Comparison of ENCODE assay signal across 13 mouse cellular contexts in genomic region chr2:27318606-27319005, GRCm38 (mm10).
A peak's percentile ranks its signal among the peaks of the same experiment; 100 is the strongest.
DNase-seq lines count a peak whose midpoint lies in the region; ATAC-seq and TF ChIP-seq lines count a peak whose summit lies in the region.
"Had no signal": no experiment of that assay in that cellular context is flagged by ENCODE, and none has a peak within 500 bp of the region (broad histone marks: within the 10 kb centered on the region; RNA-seq: fewer than 3 reads in every experiment).

No protein-coding gene starts in this region.

- DNase-seq in adrenal gland, postnatal 10 days, result peak; percentile 34
- peak; percentile 95 for DNase-seq in kidney, adult 2 months
- no peak for DNase-seq in lung, postnatal 0 days (ENCODE audit: low spot score)
- no peak for DNase-seq in adipocyte (ENCODE audit: low spot score)
- DNase-seq: gastrocnemius, postnatal 14 days; liver; right cerebral cortex, postnatal 14 days had no signal

- peaks cover 3% of the 10 kb centered on the region for H3K79me2 ChIP-seq in myocyte (ENCODE audit: control insufficient read depth, insufficient read depth)

- TF ChIP-seq POLR2A in kidney, adult 2 months (IDR thresholded peaks at IDR 0.05; ENCODE audit: low read depth, low read length), result no peak
- no peak for TF ChIP-seq POLR2A in myocyte (IDR thresholded peaks at IDR 0.05; ENCODE audit: insufficient read length, low read depth)

- 0 out of 2 replicates have a peak overlapping the region, but pooled peaks have one; percentile 14 for H3K27ac ChIP-seq in midbrain, embryonic 13.5 days
- H3K27ac ChIP-seq in midbrain, embryonic 16.5 days (ENCODE audit: low read length), result no peak overlapping the region
- H3K27ac ChIP-seq in kidney, adult 2 months (ENCODE audit: insufficient read depth, low read depth, low read length), result peak overlapping the region; percentile 70
- H3K27ac ChIP-seq in forebrain, embryonic 13.5 days, result no peak overlapping the region
- H3K27ac ChIP-seq in lung, postnatal 0 days (ENCODE audit: low read length), result no peak overlapping the region
- H3K27ac ChIP-seq: heart, embryonic 13.5 days had no signal

- WGBS in midbrain, embryonic 13.5 days, result 53% methylated on average over 4 of the region's 4 CpGs
- WGBS in midbrain, embryonic 16.5 days, result 44% methylated on average over 4 of the region's 4 CpGs
- WGBS in kidney, adult 2 months, result 32% methylated on average over 4 of the region's 4 CpGs
- WGBS in forebrain, embryonic 13.5 days, result 57% methylated on average over 4 of the region's 4 CpGs
- 67% methylated on average over 4 of the region's 4 CpGs for WGBS in lung, postnatal 0 days

- no peak overlapping the region for H3K9ac ChIP-seq in midbrain, embryonic 13.5 days (replicated peaks)
- no peak overlapping the region for H3K9ac ChIP-seq in midbrain, embryonic 16.5 days (ENCODE audit: low read depth, low read length)
- H3K9ac ChIP-seq in forebrain, embryonic 13.5 days, result no peak overlapping the region
- H3K9ac ChIP-seq in lung, postnatal 0 days (replicated peaks; ENCODE audit: low read depth), result no peak overlapping the region
- H3K9ac ChIP-seq: heart, embryonic 13.5 days had no signal

- H3ac ChIP-seq in myocyte (ENCODE audit: control insufficient read depth, insufficient read length), result no peak overlapping the region

- no peak overlapping the region for H3K4me3 ChIP-seq in midbrain, embryonic 13.5 days (replicated peaks)
- no peak overlapping the region for H3K4me3 ChIP-seq in midbrain, embryonic 16.5 days (ENCODE audit: low read depth, low read length)
- no peak overlapping the region for H3K4me3 ChIP-seq in kidney, adult 2 months (ENCODE audit: insufficient read depth, low read depth, low read length)
- no peak overlapping the region for H3K4me3 ChIP-seq in myocyte
- H3K4me3 ChIP-seq in forebrain, embryonic 13.5 days, result no peak overlapping the region
- H3K4me3 ChIP-seq in lung, postnatal 0 days (ENCODE audit: low read depth, low read length), result no peak overlapping the region
- H3K4me3 ChIP-seq: heart, embryonic 13.5 days had no signal

- TF ChIP-seq EP300 in lung, postnatal 0 days (IDR thresholded peaks at IDR 0.05), result no peak

- no peak for ATAC-seq in midbrain, embryonic 13.5 days
- no peak for ATAC-seq in midbrain, embryonic 16.5 days
- ATAC-seq in forebrain, embryonic 13.5 days, result no peak
- ATAC-seq in lung, postnatal 0 days, result no peak
- ATAC-seq: inflammation-experienced regulatory T-cells, adult 6 months had no signal

- no peak for TF ChIP-seq CTCF in kidney, adult 2 months (conservative IDR thresholded peaks at IDR 0.05; ENCODE audit: insufficient read depth, insufficient read length, low read depth, low read length)
- no peak for TF ChIP-seq CTCF in lung, postnatal 0 days (IDR thresholded peaks at IDR 0.05)

- H3K36me3 ChIP-seq in midbrain, embryonic 13.5 days, result 0 out of 2 replicates have a peak, but pooled peaks cover 3% of the 10 kb centered on the region
- H3K36me3 ChIP-seq in midbrain, embryonic 16.5 days (ENCODE audit: control insufficient read depth, insufficient read depth, low read length), result no peaks in the 10 kb centered on the region
- no peaks in the 10 kb centered on the region for H3K36me3 ChIP-seq in kidney, adult 2 months (ENCODE audit: control insufficient read depth, insufficient read depth, low read length)
- H3K36me3 ChIP-seq in myocyte (ENCODE audit: control insufficient read depth, insufficient read depth), result no peaks in the 10 kb centered on the region
- H3K36me3 ChIP-seq in forebrain, embryonic 13.5 days (ENCODE audit: poor library complexity, severe bottlenecking), result no peaks in the 10 kb centered on the region
- H3K36me3 ChIP-seq in lung, postnatal 0 days (ENCODE audit: insufficient read depth, low read length), result no peaks in the 10 kb centered on the region
- H3K36me3 ChIP-seq: heart, embryonic 13.5 days had no signal

- H3K9me3 ChIP-seq in midbrain, embryonic 13.5 days, result no peaks in the 10 kb centered on the region
- H3K9me3 ChIP-seq in midbrain, embryonic 16.5 days (replicated peaks; ENCODE audit: control insufficient read depth, low read length, poor library complexity, severe bottlenecking), result no peaks in the 10 kb centered on the region
- H3K9me3 ChIP-seq in forebrain, embryonic 13.5 days (replicated peaks), result no peaks in the 10 kb centered on the region
- no peaks in the 10 kb centered on the region for H3K9me3 ChIP-seq in lung, postnatal 0 days (ENCODE audit: low read length)
- H3K9me3 ChIP-seq: heart, embryonic 13.5 days had no signal

- H3K4me1 ChIP-seq in midbrain, embryonic 13.5 days (replicated peaks), result peaks cover 75% of the 10 kb centered on the region
- H3K4me1 ChIP-seq in midbrain, embryonic 16.5 days (ENCODE audit: control insufficient read depth, insufficient read depth, low read length), result peaks cover 15% of the 10 kb centered on the region; the same call in 1 of the 2 replicates
- H3K4me1 ChIP-seq in kidney, adult 2 months (ENCODE audit: control insufficient read depth, insufficient read depth, low read length), result peaks cover 24% of the 10 kb centered on the region
- H3K4me1 ChIP-seq in forebrain, embryonic 13.5 days, result peaks cover 44% of the 10 kb centered on the region
- H3K4me1 ChIP-seq in lung, postnatal 0 days (ENCODE audit: insufficient read depth, low read depth, low read length), result peaks cover 2% of the 10 kb centered on the region; the same call in 1 of the 2 replicates

- no peak overlapping the region for H3K4me2 ChIP-seq in midbrain, embryonic 13.5 days (replicated peaks)
- H3K4me2 ChIP-seq in midbrain, embryonic 16.5 days (ENCODE audit: low read length), result no peak overlapping the region
- H3K4me2 ChIP-seq in myocyte (ENCODE audit: low read depth), result peak overlapping the region; percentile 57
- H3K4me2 ChIP-seq in forebrain, embryonic 13.5 days, result no peak overlapping the region
- H3K4me2 ChIP-seq in lung, postnatal 0 days (replicated peaks; ENCODE audit: low read depth, low read length), result no peak overlapping the region
- H3K4me2 ChIP-seq: heart, embryonic 13.5 days had no signal

- no peaks in the 10 kb centered on the region for H3K27me3 ChIP-seq in midbrain, embryonic 13.5 days
- H3K27me3 ChIP-seq in midbrain, embryonic 16.5 days (ENCODE audit: control insufficient read depth, insufficient read depth, low read depth, low read length), result no peaks in the 10 kb centered on the region
- no peaks in the 10 kb centered on the region for H3K27me3 ChIP-seq in kidney, adult 2 months (replicated peaks; ENCODE audit: control insufficient read depth, insufficient read depth, low read length)
- no peaks in the 10 kb centered on the region for H3K27me3 ChIP-seq in myocyte (ENCODE audit: control insufficient read depth, insufficient read depth, insufficient read length)
- H3K27me3 ChIP-seq in forebrain, embryonic 13.5 days, result no peaks in the 10 kb centered on the region
- H3K27me3 ChIP-seq in lung, postnatal 0 days (replicated peaks; ENCODE audit: insufficient read depth, low read length), result no peaks in the 10 kb centered on the region
- H3K27me3 ChIP-seq: heart, embryonic 13.5 days had no signal

TF ChIP-seq in myocyte, 11 proteins besides CTCF, POLR2A, EP300 and RAD21:
- no peak for TF ChIP-seq MAX (IDR thresholded peaks at IDR 0.05; ENCODE audit: low read depth)
- no peak for TF ChIP-seq MYOD1 (IDR thresholded peaks at IDR 0.05; ENCODE audit: control insufficient read depth in 1 of 3, insufficient read length in 2 of 3, low read depth in 2 of 3)
- no peak for TF ChIP-seq SRF (IDR thresholded peaks at IDR 0.05; ENCODE audit: control insufficient read depth, insufficient read length, low read depth)
- no peak for TF ChIP-seq REST (IDR thresholded peaks at IDR 0.05; ENCODE audit: insufficient read depth, insufficient read length)
- no peak for TF ChIP-seq POLR2AphosphoS2 (IDR thresholded peaks at IDR 0.05; ENCODE audit: insufficient read length, low read depth)
- TF ChIP-seq TCF3 (IDR thresholded peaks at IDR 0.05; ENCODE audit: insufficient read length, low read depth), result no peak
- TF ChIP-seq CEBPB (IDR thresholded peaks at IDR 0.05; ENCODE audit: insufficient read depth, poor library complexity, severe bottlenecking), result no peak
- TF ChIP-seq TCF12 (IDR thresholded peaks at IDR 0.05; ENCODE audit: insufficient read depth, poor library complexity, severe bottlenecking), result no peak
- no peak for TF ChIP-seq MYOG (IDR thresholded peaks at IDR 0.05; ENCODE audit: control insufficient read depth in 1 of 3, insufficient read depth in 1 of 3, insufficient read length in 2 of 3, low read depth in 2 of 3)
- no peak for TF ChIP-seq USF1 (IDR thresholded peaks at IDR 0.05; ENCODE audit: low read depth)
- no peak for TF ChIP-seq E2F4 (IDR thresholded peaks at IDR 0.05; ENCODE audit: insufficient read depth)

Comparison
In these comparisons a context has a peak if more than half of its experiments do, and no peak if none do; other contexts are left out.
1. H3K27ac ChIP-seq: peak in midbrain, embryonic 13.5 days (single experiment) and kidney, adult 2 months (single experiment); none in midbrain, embryonic 16.5 days (single experiment), forebrain, embryonic 13.5 days (single experiment) and lung, postnatal 0 days (single experiment).
2. DNase-seq: peak in adrenal gland, postnatal 10 days (single experiment) and kidney, adult 2 months (single experiment); none in lung, postnatal 0 days (single experiment) and adipocyte (single experiment).